Comparison of ENCODE assay signal across 8 mouse cellular contexts in genomic region chr17:31693330-31694022, GRCm38 (mm10). TPM values are rescaled to one million over a fixed set of nuclear protein-coding genes. Genes with fewer than 3 reads are reported as not detected.
A peak's percentile ranks its signal among the peaks of the same experiment; 100 is the strongest.
DNase-seq lines count a peak whose midpoint lies in the region; ATAC-seq and TF ChIP-seq lines count a peak whose summit lies in the region.

No protein-coding gene starts in this region.

- peaks cover 2% of the 10 kb centered on the region; the same call in 1 of the 2 replicates for H3K27me3 ChIP-seq in forebrain, embryonic 13.5 days
- H3K27me3 ChIP-seq in liver, embryonic 16.5 days (ENCODE audit: control insufficient read depth, insufficient read depth, low read depth, low read length), result no peaks in the 10 kb centered on the region
- H3K27me3 ChIP-seq in neural tube, embryonic 13.5 days, result no peaks in the 10 kb centered on the region
- H3K27me3 ChIP-seq in testis, adult 2 months (ENCODE audit: control insufficient read depth, insufficient read depth, low read length), result no peaks in the 10 kb centered on the region

- no peaks in the 10 kb centered on the region for H3K9me3 ChIP-seq in forebrain, embryonic 13.5 days (replicated peaks)
- H3K9me3 ChIP-seq in liver, embryonic 16.5 days (replicated peaks; ENCODE audit: control insufficient read depth, low read length), result no peaks in the 10 kb centered on the region
- no peaks in the 10 kb centered on the region for H3K9me3 ChIP-seq in neural tube, embryonic 13.5 days

- intact Hi-C loops in heart, postnatal 10 days (cut with DNase I), result no loop called here

- peak; percentile 93 for DNase-seq in CD4-positive, CD25-positive, alpha-beta regulatory T cell, adult 2 months (ENCODE audit: low read depth, low spot score)
- peak; percentile 25 for DNase-seq in c-Kit-negative CD71-positive TER-119-positive erythroid progenitor cells, embryonic 14.5 days (ENCODE audit: low read depth, low spot score)
- DNase-seq in heart, postnatal 10 days, result peak; percentile 81 to 87
- peak; percentile 18 for DNase-seq in large intestine, adult 2 months (ENCODE audit: low read depth, low spot score)

- ATAC-seq in forebrain, embryonic 13.5 days, result peak; percentile 62
- 0 out of 2 replicates have a peak, but pooled peaks have one; percentile 21 for ATAC-seq in liver, embryonic 16.5 days (ENCODE audit: low read depth)
- ATAC-seq in neural tube, embryonic 13.5 days (ENCODE audit: low read depth), result peak; percentile 79

- TF ChIP-seq CTCF in testis, adult 2 months (IDR thresholded peaks at IDR 0.05; ENCODE audit: control insufficient read depth, insufficient read depth, insufficient replicate concordance, low read depth, low read length), result peak; percentile 83

- no peak overlapping the region for H3K27ac ChIP-seq in forebrain, embryonic 13.5 days
- H3K27ac ChIP-seq in liver, embryonic 16.5 days (ENCODE audit: low read length), result no peak overlapping the region
- no peak overlapping the region for H3K27ac ChIP-seq in neural tube, embryonic 13.5 days (replicated peaks)
- no peak overlapping the region for H3K27ac ChIP-seq in testis, adult 2 months (ENCODE audit: control insufficient read depth, insufficient read depth, low read depth, low read length)

- WGBS in forebrain, embryonic 13.5 days, result 5% methylated on average over 20 of the region's 20 CpGs
- 2% methylated on average over 20 of the region's 20 CpGs for WGBS in large intestine, adult 2 months
- 5% methylated on average over 20 of the region's 20 CpGs for WGBS in liver, embryonic 16.5 days (ENCODE audit: insufficient replicate concordance)
- 3% methylated on average over 20 of the region's 20 CpGs for WGBS in neural tube, embryonic 13.5 days

- no peak for TF ChIP-seq POLR2A in testis, adult 2 months (IDR thresholded peaks at IDR 0.05; ENCODE audit: control insufficient read depth, low read depth, low read length)

- no peak overlapping the region for H3K9ac ChIP-seq in forebrain, embryonic 13.5 days
- H3K9ac ChIP-seq in liver, embryonic 16.5 days (ENCODE audit: low read depth, low read length), result no peak overlapping the region
- 0 out of 2 replicates have a peak overlapping the region, but pooled peaks have one; percentile 9 for H3K9ac ChIP-seq in neural tube, embryonic 13.5 days

- no peaks in the 10 kb centered on the region for H3K36me3 ChIP-seq in forebrain, embryonic 13.5 days (ENCODE audit: poor library complexity, severe bottlenecking)
- no peaks in the 10 kb centered on the region for H3K36me3 ChIP-seq in liver, embryonic 16.5 days (ENCODE audit: control insufficient read depth, insufficient read depth)
- no peaks in the 10 kb centered on the region for H3K36me3 ChIP-seq in neural tube, embryonic 13.5 days
- no peaks in the 10 kb centered on the region for H3K36me3 ChIP-seq in testis, adult 2 months (ENCODE audit: control insufficient read depth, insufficient read depth, low read length)

- peaks cover 22% of the 10 kb centered on the region for H3K4me1 ChIP-seq in forebrain, embryonic 13.5 days
- peaks cover 6% of the 10 kb centered on the region for H3K4me1 ChIP-seq in liver, embryonic 16.5 days (ENCODE audit: control insufficient read depth, low read depth, low read length)
- H3K4me1 ChIP-seq in neural tube, embryonic 13.5 days (replicated peaks), result peaks cover 22% of the 10 kb centered on the region
- H3K4me1 ChIP-seq in testis, adult 2 months (ENCODE audit: control insufficient read depth, insufficient read depth, low read length), result peaks cover 14% of the 10 kb centered on the region

- 0 out of 2 replicates have a peak overlapping the region, but pooled peaks have one; percentile 6 for H3K4me3 ChIP-seq in forebrain, embryonic 13.5 days
- H3K4me3 ChIP-seq in liver, embryonic 16.5 days (ENCODE audit: low read depth, low read length), result no peak overlapping the region
- H3K4me3 ChIP-seq in neural tube, embryonic 13.5 days, result no peak overlapping the region
- peak overlapping the region; percentile 2 for H3K4me3 ChIP-seq in testis, adult 2 months (ENCODE audit: control insufficient read depth, low read depth, low read length)

- peak overlapping the region; percentile 52 for H3K4me2 ChIP-seq in forebrain, embryonic 13.5 days
- peak overlapping the region; percentile 22; the same call in 1 of the 2 replicates for H3K4me2 ChIP-seq in liver, embryonic 16.5 days (ENCODE audit: low read depth, low read length)
- H3K4me2 ChIP-seq in neural tube, embryonic 13.5 days, result peak overlapping the region; percentile 47

RNA-seq across cellular contexts. Expression of gene Cryaa, which starts 15.9 kb away (rescaled TPM):
- not detected in 2 replicates for polyA plus RNA-seq in forebrain, embryonic 13.5 days (2015; fragmentation: Nextera tagmentation; extraction: Ambion mirVana)
- total RNA-seq in heart, postnatal 10 days (2021), result not detected
- 0.21 TPM in 1 of 2 replicates, not detected in the other for polyA plus RNA-seq in large intestine, adult 2 months (2012; rRNA removed)
- not detected in 2 replicates for polyA plus RNA-seq in liver, embryonic 16.5 days (2015; fragmentation: Nextera tagmentation; extraction: Ambion mirVana)
- not detected in 2 replicates for polyA plus RNA-seq in neural tube, embryonic 13.5 days (2015; fragmentation: Nextera tagmentation; extraction: Ambion mirVana)
- not detected in 2 replicates for polyA plus RNA-seq in testis, adult 2 months (2012; rRNA removed)

RNA-seq across cellular contexts. Expression of gene U2af1, which starts 34.8 kb away (rescaled TPM):
- 349 and 357 TPM in 2 replicates for polyA plus RNA-seq in forebrain, embryonic 13.5 days (2015; fragmentation: Nextera tagmentation; extraction: Ambion mirVana)
- total RNA-seq in heart, postnatal 10 days (2021), result 100 to 1,000 TPM; 111 TPM
- 62.0 and 65.5 TPM in 2 replicates for polyA plus RNA-seq in large intestine, adult 2 months (2012; rRNA removed)
- 126 and 129 TPM in 2 replicates for polyA plus RNA-seq in liver, embryonic 16.5 days (2015; fragmentation: Nextera tagmentation; extraction: Ambion mirVana)
- polyA plus RNA-seq in neural tube, embryonic 13.5 days (2015; fragmentation: Nextera tagmentation; extraction: Ambion mirVana), result 239 and 248 TPM in 2 replicates
- polyA plus RNA-seq in testis, adult 2 months (2012; rRNA removed), result 33.2 and 39.6 TPM in 2 replicates

RNA-seq across cellular contexts. Expression of gene Cbs, which starts 56.4 kb away (rescaled TPM):
- polyA plus RNA-seq in forebrain, embryonic 13.5 days (2015; fragmentation: Nextera tagmentation; extraction: Ambion mirVana), result 4.4 and 5.3 TPM in 2 replicates
- total RNA-seq in heart, postnatal 10 days (2021), result 1 to 10 TPM in 1 of 2 experiments, under 1 TPM in 1; 0.55 to 1.0 TPM
- polyA plus RNA-seq in large intestine, adult 2 months (2012; rRNA removed), result 2.9 and 3.0 TPM in 2 replicates
- 59.8 and 69.0 TPM in 2 replicates for polyA plus RNA-seq in liver, embryonic 16.5 days (2015; fragmentation: Nextera tagmentation; extraction: Ambion mirVana)
- 6.9 and 8.3 TPM in 2 replicates for polyA plus RNA-seq in neural tube, embryonic 13.5 days (2015; fragmentation: Nextera tagmentation; extraction: Ambion mirVana)
- 0.58 and 8.2 TPM in 2 replicates for polyA plus RNA-seq in testis, adult 2 months (2012; rRNA removed)

Comparison
In these comparisons a context has a peak if more than half of its experiments do, and no peak if none do; other contexts are left out.
1. DNase-seq: peak in every context shown above with its lines; median percentile 93 in CD4-positive, CD25-positive, alpha-beta regulatory T cell, adult 2 months; 84 in heart, postnatal 10 days; 25 in c-Kit-negative CD71-positive TER-119-positive erythroid progenitor cells, embryonic 14.5 days; 18 in large intestine, adult 2 months.
2. ATAC-seq: peak in every context shown above with its lines; median percentile 79 in neural tube, embryonic 13.5 days; 62 in forebrain, embryonic 13.5 days; 21 in liver, embryonic 16.5 days.
3. H3K4me3 ChIP-seq: peak in forebrain, embryonic 13.5 days (single experiment) and testis, adult 2 months (single experiment); none in liver, embryonic 16.5 days (single experiment) and neural tube, embryonic 13.5 days (single experiment).
4. Peak in every context shown above with its lines, with median percentiles within 50 percentile points of each other: H3K4me2 ChIP-seq.